Mouse (Mus musculus) mouse embryonic stem cell (cell line): ENCODE measurements around the gene Enoph1.

ENCODE experiments used
- in situ Hi-C, 2 experiments: fragments of 300-500 bp; cut with MboI; formaldehyde crosslinking; loops; 1 replicate in 1 of 2; 3 replicates in 1 of 2; pipeline ENCODE4 v1.14.3; 2019 to 2020; ENCODE audit warnings: low sequenced_read_pairs in 2 of 2, low pct_unique_long_range_greater_than_20kb in 1 of 2, mixed read lengths in 1 of 2; ENCODE audit not compliant: unreplicated experiment in 1 of 2

Gene Enoph1

DNA sequence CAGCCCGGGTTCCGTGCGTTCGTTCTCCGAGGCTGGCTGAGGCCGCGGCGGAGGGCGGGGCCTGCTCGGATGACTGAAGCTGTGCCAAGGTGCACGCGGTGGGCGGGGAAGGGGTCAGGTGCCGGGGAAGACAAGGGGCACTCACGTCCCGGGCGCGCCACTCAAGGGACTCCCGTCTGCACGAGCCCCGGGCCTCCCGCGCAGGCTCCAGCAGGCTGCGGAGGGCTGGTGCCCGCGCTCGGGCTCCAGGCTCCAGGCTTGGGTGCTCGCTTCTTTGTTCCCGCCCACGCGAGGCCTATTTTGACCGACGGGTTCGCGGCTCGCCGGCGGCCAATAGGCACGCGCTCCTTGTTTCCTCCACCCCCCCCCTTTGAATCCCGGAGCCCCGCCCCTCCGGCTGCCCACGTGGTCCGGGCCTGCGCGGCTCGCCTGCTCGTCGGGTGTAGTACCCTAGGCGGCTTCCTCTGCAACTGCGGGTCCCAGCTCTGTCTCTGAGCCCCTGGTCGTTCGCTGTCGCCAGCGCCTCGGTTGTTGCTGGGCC is at the start of gene Enoph1, which contains the start of gene Hnrnpdl:
Gene Enoph1, plus strand, starts transcription at position 384 of the 541 bp plus-strand sequence.
Gene Hnrnpdl, minus strand, starts transcription at position 63 of the 541 bp plus-strand sequence.
- in situ Hi-C loops: no loop called here

DNA sequence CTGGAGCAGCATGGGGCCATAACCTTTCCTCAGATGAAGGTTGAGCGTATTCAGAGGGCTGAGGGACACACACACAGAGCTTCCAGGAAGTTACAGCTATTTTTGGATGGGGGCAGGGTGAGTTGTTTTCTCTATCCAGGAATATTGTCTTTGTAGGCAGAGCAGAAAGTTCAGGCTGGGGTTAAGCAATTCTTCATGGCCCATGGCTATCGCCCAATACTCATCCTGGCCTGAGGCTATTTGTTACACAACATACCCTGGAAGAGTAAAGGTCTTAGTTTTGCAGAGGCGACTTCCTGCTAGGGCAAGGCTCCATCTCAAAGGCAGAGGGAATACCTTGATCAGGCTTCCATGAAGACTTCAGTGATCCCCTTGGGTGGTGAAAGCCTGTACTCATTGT is 45.6 kb upstream of the Enoph1 start:
- in situ Hi-C loops: no loop called here

DNA sequence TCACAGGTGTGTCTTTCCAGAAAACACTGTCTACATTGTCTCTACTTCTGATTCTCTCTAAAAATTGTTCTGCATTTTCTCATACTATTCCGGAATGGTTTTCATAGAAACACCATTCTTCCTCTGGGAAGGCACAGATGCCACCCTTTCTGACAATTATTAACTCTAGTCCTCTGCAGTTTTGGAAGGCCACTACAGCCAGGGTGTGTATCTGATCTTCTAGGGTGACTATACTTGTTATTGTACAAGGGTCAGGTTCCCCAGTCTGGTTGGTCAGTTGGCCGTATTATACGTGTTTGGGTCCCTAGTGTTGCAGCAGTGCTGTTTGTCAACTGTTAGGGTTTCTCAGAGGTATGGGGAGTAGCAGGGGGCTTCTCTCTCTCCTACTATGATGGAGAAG is 45.1 kb upstream of the Enoph1 start:
- in situ Hi-C loops: no loop called here

DNA sequence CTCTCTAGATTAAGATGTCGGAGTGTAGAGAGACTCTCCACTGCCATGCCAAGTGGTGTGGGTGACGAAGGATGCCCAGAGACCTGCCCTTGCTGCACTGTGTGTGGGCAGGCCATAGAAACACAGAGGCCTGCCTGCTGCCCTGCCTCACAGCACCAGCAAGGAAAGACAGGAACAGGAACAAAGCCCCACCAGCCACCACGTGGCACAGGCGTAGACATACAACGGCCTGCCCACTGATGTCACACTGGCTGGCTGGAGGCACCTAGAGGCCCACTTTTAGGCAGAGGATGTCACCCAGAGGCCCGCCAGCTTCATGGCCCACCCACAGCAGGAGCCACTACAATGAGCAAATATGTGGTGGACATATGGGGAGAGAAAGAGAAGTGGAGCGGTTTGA is 39.7 kb upstream of the Enoph1 start:
- in situ Hi-C loops: no loop called here

DNA sequence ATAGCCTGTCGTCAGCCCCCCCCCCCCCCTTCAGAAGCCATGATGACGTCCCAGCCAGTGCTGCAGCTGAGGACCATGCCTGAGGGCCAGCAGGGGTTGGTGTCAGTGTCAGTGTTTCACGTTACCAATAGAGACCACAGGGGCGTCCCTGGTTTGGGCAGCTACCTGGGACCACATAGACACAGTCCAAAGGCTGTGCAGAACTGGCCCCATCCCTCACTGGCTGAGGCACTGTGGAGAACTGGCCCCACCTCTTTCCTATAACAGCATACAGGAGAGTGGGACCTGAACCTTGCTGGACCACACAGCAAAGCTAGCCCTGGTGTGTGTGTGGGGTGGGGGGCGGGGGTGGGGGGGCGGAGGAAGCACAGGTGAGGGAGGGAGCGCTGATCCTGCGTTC is 39.3 kb upstream of the Enoph1 start:
- in situ Hi-C loops: no loop called here

DNA sequence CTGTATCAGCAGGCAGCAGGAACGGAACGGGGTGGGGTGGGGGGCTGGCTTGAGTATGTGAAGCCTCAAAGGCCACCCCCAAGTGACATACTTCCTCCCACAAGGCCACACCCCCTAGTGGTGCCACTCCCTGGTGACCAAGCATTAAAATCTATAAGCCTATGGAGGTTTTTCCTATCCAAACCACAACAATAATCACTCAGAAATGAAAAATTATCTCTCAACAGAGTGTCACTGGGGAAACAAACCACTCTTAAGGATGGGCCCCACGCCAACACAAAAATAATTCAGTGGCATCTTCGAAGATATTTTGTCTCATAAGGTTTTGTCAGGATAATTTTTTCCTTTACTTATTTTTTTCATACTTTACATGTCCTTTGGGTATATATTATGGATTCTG is 35.9 kb upstream of the Enoph1 start:
- in situ Hi-C loops: no loop called here

DNA sequence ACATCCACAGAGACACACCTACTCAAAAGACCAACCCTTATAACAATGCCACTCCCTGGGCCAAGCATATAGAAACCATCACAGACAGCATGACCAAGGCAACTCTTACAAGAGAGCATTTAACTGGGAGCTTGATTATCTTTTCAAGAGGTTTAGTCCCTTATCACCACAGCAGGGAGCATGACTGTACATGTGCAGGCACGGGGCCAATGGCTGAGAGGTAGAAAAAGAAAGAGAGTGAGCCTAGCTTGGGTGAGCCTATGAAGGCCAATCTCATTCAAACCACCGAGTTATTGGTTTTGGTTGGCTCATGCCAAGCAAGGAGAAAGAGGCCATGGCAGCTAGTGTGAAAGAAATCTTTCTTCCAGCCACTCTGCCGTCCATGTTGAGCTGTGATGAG is 34.4 kb upstream of the Enoph1 start:
- in situ Hi-C loops: no loop called here

DNA sequence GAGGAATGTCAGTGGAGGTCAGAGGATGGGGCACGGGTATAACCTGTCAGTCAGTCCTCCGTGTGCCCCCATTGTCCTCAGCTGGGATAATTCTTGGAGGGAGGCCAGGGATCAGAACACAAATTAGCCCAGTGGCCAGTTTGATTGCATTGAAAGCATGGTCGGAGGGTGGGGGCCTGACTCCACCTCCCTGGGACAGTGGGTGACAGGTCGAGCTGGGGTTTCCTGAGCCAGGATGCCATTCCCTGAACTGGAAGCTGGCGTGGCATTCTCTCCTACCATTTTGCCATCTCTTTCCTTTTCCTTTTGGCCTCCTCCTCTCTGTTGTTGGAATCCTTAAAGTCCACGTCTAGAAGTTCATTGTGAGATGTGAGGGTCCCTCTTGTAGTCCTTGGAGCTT is 33.9 kb upstream of the Enoph1 start:
- in situ Hi-C loops: no loop called here

DNA sequence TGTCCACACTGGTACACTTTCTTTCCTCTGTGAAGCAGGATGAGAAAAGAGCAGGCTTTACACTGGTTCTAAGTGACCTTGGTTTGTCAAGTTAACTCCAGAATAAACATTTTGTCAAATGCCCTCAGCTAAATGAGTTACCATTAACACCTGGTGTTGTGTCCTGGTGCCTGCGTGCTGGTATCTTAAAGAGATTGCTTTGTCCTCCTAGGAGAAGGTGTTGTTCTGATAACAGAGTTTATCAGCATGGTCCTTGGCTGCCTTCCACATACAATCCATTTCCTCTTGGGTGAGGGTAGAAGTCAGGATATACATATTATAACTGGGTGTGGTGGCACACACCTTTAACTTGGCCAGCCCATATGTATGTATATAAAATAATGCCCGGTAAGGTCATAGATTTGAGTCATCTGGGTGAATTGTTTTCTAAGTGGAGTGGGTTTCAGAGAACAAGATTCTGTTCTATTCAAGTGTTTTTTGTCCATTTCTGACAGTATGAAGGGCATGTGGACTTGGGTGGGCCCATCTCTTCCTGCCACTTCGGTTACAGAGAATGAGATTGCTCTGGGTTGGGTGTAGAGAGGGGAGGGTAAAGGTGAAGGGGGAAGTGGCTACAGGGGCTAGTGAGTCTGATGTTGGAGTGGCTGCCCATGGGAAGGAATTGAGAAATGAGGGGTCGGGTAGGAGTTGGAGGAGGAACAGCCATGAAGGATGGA is 33.3 kb upstream of the Enoph1 start:
- in situ Hi-C loops: no loop called here

DNA sequence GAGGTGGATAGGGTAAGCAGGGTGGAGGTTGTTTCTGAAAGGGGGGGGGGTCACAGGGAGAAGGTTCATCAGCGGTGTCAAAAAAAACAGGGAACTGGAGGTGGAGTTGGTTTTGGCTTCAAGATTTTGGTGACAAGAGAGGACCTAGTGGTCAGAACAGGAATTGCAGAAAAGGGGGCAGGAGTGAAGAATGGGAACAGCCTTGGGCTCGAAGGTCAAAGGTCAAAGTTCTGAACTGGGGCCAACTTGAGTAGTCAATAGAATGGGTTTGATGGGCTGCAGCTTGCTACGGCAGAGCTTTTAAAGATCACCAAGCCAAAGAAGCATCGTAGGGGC is 32.8 kb upstream of the Enoph1 start:
- in situ Hi-C loops: no loop called here

DNA sequence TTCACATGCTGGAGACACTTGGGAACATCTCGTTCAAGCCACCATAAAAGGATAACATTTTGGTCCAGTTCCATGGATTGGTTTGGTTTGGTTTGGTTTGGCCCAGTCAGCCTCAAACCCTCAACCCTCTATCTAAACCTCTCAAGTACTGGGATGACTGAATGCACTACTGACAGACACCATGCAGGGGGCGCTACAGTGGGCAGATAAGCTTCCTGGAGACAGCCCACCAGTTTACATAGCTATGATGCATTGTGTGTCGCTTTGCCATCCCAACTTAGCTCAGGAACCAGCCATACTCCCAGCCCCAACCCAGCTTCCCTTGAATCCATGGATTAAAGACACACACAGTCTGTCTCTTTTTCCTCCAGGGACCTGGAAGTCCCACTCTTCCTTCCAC is 31.3 kb upstream of the Enoph1 start:
- in situ Hi-C loops: no loop called here

DNA sequence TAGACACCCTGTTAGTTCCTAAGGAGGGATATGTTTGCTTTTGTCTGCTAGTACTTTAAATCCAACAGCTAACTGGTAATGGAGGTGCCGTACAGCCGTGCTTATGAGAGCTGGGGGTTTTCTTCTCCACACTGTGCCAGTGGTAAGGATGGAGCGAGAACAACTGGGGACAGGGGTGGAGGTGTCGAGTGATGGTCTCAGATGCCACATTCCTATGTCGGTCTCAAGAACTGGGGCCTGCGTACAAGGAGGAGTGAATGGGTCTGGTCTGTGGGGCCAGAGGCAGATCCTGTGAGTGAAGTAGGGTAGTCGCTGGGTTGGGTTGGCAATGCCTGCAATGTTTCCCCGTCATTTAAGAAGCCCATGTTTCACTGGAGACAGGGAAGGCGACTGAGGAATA is 27.2 kb upstream of the Enoph1 start:
- in situ Hi-C loops: no loop called here

DNA sequence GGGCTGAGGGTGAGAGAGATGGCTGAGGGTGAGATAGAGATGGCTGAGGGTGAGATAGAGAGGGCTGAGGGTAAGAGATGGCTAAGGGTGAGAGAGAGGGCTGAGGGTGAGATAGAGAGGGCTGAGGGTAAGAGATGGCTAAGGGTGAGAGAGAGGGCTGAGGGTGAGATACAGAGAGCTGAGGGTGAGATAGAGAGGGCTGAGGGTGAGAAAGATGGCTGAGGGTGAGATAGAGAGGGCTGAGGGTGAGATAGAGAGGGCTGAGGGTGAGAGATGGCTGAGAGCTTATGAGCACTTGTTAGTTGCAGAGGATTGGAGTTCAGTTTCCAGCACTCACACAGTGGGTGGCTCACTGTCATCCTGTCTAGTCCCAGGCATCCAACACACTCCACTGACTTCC is 19.7 kb upstream of the Enoph1 start:
- in situ Hi-C loops: no loop called here

DNA sequence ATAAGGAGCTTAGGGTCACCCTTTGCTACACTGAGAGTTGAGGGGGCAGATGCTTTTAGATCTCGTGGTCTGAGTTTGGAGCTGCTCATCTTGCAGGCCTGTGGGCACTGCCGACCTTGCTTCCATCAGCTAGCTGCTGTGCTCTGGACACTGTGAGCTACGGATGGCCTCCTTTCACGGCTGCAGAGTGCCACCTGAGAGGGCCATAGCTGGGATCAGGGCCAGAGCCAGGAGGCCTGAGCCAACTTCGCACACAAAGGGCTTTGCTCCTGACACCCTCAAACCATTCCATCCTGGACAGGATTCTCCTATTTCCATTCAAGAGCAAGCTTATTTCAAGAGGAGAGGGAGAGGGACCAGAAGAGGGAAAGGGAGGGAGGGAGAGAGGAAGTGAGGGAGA is 15.4 kb upstream of the Enoph1 start:
- in situ Hi-C loops: no loop called here

DNA sequence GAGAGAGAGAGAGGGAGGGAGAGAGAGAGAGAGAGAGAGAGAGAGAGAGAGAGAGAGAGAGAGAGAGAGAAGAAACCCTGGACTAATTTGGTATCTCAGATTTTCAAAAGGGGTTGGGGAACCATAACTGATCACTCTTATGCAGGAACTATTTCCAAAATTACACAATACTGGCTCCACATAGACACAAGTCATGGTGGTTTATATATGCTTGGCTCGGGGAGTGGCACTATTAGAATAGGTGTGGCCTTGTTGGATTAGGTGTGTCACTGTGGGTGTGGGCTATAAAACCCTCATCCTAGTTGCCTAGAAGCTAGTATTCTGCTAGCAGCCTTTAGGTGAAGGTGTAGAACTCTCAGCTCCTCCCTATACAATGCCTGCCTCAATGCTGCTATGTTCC is 14.9 kb upstream of the Enoph1 start:
- in situ Hi-C loops: no loop called here

DNA sequence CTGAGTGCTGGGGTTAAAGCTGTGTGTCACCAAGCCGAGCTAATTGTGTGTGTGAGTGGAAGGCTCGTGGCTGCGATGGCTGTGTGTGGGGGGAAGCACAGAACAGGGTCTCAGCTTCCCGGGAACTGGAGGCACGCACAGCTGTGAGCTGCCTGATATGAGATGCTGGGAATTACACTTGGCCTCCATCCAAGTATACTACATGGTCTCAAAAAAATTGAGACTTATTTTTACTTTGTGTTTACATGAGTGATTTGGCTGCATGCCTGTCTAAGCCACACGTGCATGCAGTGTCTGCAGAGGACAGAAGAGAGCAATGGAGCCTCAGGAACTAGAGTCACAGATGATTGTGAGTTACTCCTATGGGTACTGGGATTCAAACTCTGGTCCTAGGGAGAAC is 9.7 kb upstream of the Enoph1 start:
- in situ Hi-C loops: no loop called here

DNA sequence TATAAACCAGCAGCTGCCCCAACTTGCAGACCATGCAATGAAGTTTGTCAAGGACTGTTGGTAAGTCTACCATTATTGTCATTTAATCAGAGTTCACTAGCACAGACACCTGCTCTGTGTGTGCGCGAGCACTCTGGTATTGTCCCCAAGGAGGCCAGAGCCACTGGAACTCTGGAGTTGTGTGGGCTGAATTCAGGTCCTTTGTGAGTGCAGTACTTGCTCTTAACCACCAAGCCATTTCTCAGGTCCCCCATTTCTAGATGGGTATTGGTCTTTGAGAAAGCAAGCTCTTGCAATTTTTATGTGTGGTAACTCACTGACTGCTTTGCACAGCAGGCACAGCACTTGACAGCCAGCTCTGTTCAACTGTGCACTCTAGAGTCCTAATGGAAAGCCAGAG is 7.7 kb upstream of the Enoph1 start:
- in situ Hi-C loops: no loop called here

DNA sequence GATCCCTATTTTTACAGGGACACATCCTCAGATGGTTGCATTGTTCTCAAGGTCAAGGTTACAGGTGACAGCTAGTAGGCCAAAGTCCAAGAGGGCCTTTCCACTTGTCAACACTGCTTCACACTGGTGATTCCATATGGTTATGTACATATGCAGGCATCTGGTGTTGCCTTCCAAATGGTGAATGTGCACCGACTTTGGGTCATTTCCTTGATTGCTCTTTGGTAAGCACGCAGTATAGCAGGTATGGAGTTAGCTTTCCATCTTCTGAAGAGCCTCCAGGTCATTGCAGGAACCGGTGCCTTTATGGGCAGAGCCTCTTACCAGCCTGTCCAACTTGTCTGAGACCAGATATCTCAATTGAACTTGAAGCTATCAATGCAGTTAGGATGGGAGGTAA is 7.1 kb upstream of the Enoph1 start:
- in situ Hi-C loops: no loop called here

DNA sequence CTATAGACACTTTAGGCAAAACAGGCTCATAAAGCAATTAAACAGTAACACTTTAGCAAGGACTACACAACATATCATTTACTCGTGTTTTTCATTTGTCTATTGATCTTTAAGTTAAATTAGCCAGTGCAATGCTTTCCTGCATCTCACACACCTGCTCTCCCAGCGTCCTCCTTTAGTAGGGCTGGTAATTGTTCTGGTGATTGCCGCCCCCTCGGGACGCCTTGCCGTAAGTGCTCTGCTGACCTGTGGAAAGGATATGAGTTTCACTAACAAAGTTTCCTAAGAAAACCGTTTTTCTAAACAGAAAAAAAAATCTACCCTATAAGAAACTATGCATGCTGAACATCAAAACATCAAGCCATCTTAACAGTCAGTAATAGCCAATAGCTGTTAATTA is 3.8 kb upstream of the Enoph1 start:
- in situ Hi-C loops: no loop called here

DNA sequence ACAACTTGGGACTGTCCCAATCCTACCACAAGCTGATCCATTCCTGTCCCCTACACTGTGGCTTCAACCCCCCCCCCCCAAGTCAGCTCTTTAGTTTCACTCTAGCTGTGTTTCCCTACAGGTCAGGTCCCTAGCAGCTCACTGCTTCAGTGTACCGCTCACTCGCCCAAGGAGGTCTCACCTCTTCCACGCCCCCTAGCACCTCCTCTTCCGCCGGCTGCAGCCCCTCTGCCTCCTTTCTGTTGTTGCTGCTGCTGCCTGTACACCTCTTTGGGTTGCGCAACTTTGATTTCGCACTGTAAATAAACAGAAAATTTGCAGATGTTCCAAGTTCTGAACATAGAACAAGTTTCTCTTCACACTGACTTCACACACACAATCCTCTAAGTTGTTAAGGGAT is 3.1 kb upstream of the Enoph1 start:
- in situ Hi-C loops: no loop called here
